Mouse (Mus musculus): ENCODE data around the gene Ascc1. TPM values are rescaled to one million over a fixed set of nuclear protein-coding genes. Genes with fewer than 3 reads are reported as not detected.

Ascc1 gene
- total RNA-seq (2014; rRNA removed) (20.0 and 24.3 TPM in 2 replicates), polyA plus RNA-seq (2015; fragmentation: Nextera tagmentation; extraction: Ambion mirVana) (43.8 and 50.5 TPM in 2 replicates)

- H3K27ac ChIP-seq (ENCODE audit: low read depth, low read length) = peak within 1 kb of the TSS; percentile 99
- H3K4me3 ChIP-seq (ENCODE audit: low read depth, low read length) = peak within 1 kb of the TSS; percentile 88
- no peaks in the 10 kb centered on the region for H3K36me3 ChIP-seq (ENCODE audit: insufficient read depth)
- no peaks in the 10 kb centered on the region for H3K27me3 ChIP-seq (ENCODE audit: insufficient read depth, low read length)
- no peaks in the 10 kb centered on the region for H3K9me3 ChIP-seq (ENCODE audit: low read length)
- WGBS = under 1% methylated on average over 51 of the region's 51 CpGs
- peak within 1 kb of the TSS; percentile 77 for H3K9ac ChIP-seq
- ATAC-seq (peak; percentile 97), DNase-seq (peak; percentile 99)
- peak; percentile 10; the same call in 1 of the 2 replicates for TF ChIP-seq CTCF (IDR thresholded peaks at IDR 0.05; ENCODE audit: low read depth)
- peak within 1 kb of the TSS; percentile 59 for H3K4me2 ChIP-seq (ENCODE audit: low read depth)
- H3K4me1 ChIP-seq (ENCODE audit: insufficient read depth) = peaks cover 10% of the 10 kb centered on the region; the same call in 1 of the 2 replicates
Measured at GRCm38 (mm10) chr10:60002673-60003212, at the start of gene Ascc1, which contains the start of gene Anapc16. Gene Ascc1, plus strand, starts transcription at chr10:60002805. Gene Anapc16, minus strand, starts transcription at chr10:60003135.

GRCm38 (mm10) chr10:59953564-59954039 lies 49.0 kb upstream of the Ascc1 start:
- Histone ChIP-seq H3K4me1 (ENCODE audit: insufficient read depth) (peaks cover 34% of the 10 kb centered on the region), H3K9ac (no peak overlapping the region), H3K4me3 (ENCODE audit: low read depth, low read length) (no peak overlapping the region), H3K9me3 (ENCODE audit: low read length) (no peaks in the 10 kb centered on the region), H3K27ac (ENCODE audit: low read depth, low read length) (peak overlapping the region; percentile 40; the same call in 1 of the 2 replicates), H3K4me2 (ENCODE audit: low read depth) (no peak overlapping the region), H3K36me3 (ENCODE audit: insufficient read depth) (peaks cover 3% of the 10 kb centered on the region; the same call in 1 of the 2 replicates), H3K27me3 (ENCODE audit: insufficient read depth, low read length) (no peaks in the 10 kb centered on the region)
- DNase-seq (no peak), ATAC-seq (no peak)
- 31% methylated on average over 7 of the region's 7 CpGs for WGBS
- TF ChIP-seq CTCF (IDR thresholded peaks at IDR 0.05; ENCODE audit: low read depth) = no peak

GRCm38 (mm10) chr10:59956681-59957080 lies 45.9 kb upstream of the Ascc1 start:
- Histone ChIP-seq H3K9ac (0 out of 2 replicates have a peak overlapping the region, but pooled peaks have one; percentile 35), H3K36me3 (ENCODE audit: insufficient read depth) (no peaks in the 10 kb centered on the region), H3K27ac (ENCODE audit: low read depth, low read length) (peak overlapping the region; percentile 73), H3K9me3 (ENCODE audit: low read length) (no peaks in the 10 kb centered on the region), H3K27me3 (ENCODE audit: insufficient read depth, low read length) (no peaks in the 10 kb centered on the region), H3K4me1 (ENCODE audit: insufficient read depth) (peaks cover 23% of the 10 kb centered on the region), H3K4me3 (ENCODE audit: low read depth, low read length) (no peak overlapping the region), H3K4me2 (ENCODE audit: low read depth) (no peak overlapping the region)
- 44% methylated on average over 5 of the region's 5 CpGs for WGBS
- peak; percentile 50 for DNase-seq
- no peak for TF ChIP-seq CTCF (IDR thresholded peaks at IDR 0.05; ENCODE audit: low read depth)
- ATAC-seq = no peak

GRCm38 (mm10) chr10:59957171-59958149 lies 45.1 kb upstream of the Ascc1 start:
- TF ChIP-seq CTCF (IDR thresholded peaks at IDR 0.05; ENCODE audit: low read depth) = no peak
- Histone ChIP-seq H3K27ac (ENCODE audit: low read depth, low read length) (peak overlapping the region; percentile 73), H3K9ac (peak overlapping the region; percentile 35), H3K4me2 (ENCODE audit: low read depth) (peak overlapping the region; percentile 35), H3K4me3 (ENCODE audit: low read depth, low read length) (no peak overlapping the region), H3K9me3 (ENCODE audit: low read length) (no peaks in the 10 kb centered on the region), H3K4me1 (ENCODE audit: insufficient read depth) (peaks cover 23% of the 10 kb centered on the region), H3K27me3 (ENCODE audit: insufficient read depth, low read length) (no peaks in the 10 kb centered on the region), H3K36me3 (ENCODE audit: insufficient read depth) (no peaks in the 10 kb centered on the region)
- peak; percentile 81 for DNase-seq
- 12% methylated on average over 25 of the region's 25 CpGs for WGBS
- peak; percentile 70 for ATAC-seq

- peak; percentile 67 for ATAC-seq
- no peaks in the 10 kb centered on the region for H3K27me3 ChIP-seq (ENCODE audit: insufficient read depth, low read length)
- TF ChIP-seq CTCF (IDR thresholded peaks at IDR 0.05; ENCODE audit: low read depth) = no peak
- 16% methylated on average over 5 of the region's 5 CpGs for WGBS
- no peaks in the 10 kb centered on the region for H3K9me3 ChIP-seq (ENCODE audit: low read length)
- peak; percentile 61 for DNase-seq
- H3K4me3 ChIP-seq (ENCODE audit: low read depth, low read length) = no peak overlapping the region
- no peaks in the 10 kb centered on the region for H3K36me3 ChIP-seq (ENCODE audit: insufficient read depth)
- H3K4me1 ChIP-seq (ENCODE audit: insufficient read depth) = peaks cover 23% of the 10 kb centered on the region
- peak overlapping the region; percentile 73 for H3K27ac ChIP-seq (ENCODE audit: low read depth, low read length)
- H3K9ac ChIP-seq = peak overlapping the region; percentile 35
- H3K4me2 ChIP-seq (ENCODE audit: low read depth) = peak overlapping the region; percentile 35
Measured at GRCm38 (mm10) chr10:59958458-59958857, 44.1 kb upstream of the Ascc1 start.

- Histone ChIP-seq H3K27ac (ENCODE audit: low read depth, low read length) (peak overlapping the region; percentile 73; the same call in 1 of the 2 replicates), H3K36me3 (ENCODE audit: insufficient read depth) (no peaks in the 10 kb centered on the region), H3K4me2 (ENCODE audit: low read depth) (no peak overlapping the region), H3K9me3 (ENCODE audit: low read length) (no peaks in the 10 kb centered on the region), H3K27me3 (ENCODE audit: insufficient read depth, low read length) (no peaks in the 10 kb centered on the region), H3K9ac (no peak overlapping the region), H3K4me1 (ENCODE audit: insufficient read depth) (peaks cover 23% of the 10 kb centered on the region), H3K4me3 (ENCODE audit: low read depth, low read length) (no peak overlapping the region)
- DNase-seq = no peak
- no peak for TF ChIP-seq CTCF (IDR thresholded peaks at IDR 0.05; ENCODE audit: low read depth)
- no peak for ATAC-seq
- 64% methylated on average over 11 of the region's 12 CpGs for WGBS
Measured at GRCm38 (mm10) chr10:59959517-59959916, 43.1 kb upstream of the Ascc1 start.
